Mouse (Mus musculus): ENCODE measurements around the gene Glis3.

Glis3 gene

GRCm38 (mm10) chr19:28650836-28651235, 29.0 kb downstream of the Glis3 start:
- no peak for DNase-seq

DNA sequence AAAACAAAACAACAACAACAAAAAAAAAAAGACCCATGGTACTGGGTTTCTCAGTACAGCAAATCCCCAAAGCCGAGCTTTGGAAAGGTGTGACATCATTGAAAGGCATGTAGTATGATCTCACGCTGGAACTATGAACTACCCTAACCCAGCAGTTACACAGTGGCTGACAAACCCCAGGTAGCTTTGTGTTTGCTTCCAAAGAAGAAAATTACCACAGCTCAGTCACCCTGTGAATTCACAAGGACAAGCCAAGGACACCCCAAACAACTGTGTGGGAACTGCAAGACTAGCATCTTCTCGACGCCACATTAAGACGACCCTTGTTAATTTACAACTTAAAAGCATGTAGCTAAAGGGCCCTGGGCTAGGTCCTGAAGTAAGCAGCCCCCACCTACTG, 30.4 kb downstream of the Glis3 start:
- no peak for DNase-seq

DNA sequence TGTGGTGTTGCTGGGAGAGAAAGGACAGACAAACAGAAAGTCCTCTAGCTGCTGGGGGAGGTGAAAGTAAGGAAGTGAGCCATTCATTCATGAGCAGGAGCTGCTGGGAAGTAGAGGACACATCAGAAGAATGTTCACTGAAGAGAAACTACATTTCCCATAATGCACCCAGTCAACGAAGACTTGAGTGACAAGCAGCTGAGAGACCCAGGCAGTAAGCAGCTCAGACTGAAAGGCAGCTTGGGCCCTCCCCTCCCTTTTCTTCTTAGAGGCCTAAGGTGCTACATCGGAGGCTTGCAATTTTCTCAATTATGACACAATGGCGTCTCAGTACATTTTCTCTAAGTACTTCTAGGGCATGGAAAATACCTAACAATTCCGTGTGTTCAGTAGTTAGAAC, 31.0 kb downstream of the Glis3 start:
- DNase-seq = no peak

GRCm38 (mm10) chr19:28647424-28647823, 32.5 kb downstream of the Glis3 start:
- DNase-seq = no peak

- DNase-seq = no peak
Observed at GRCm38 (mm10) chr19:28646286-28646685, 33.6 kb downstream of the Glis3 start.

DNA sequence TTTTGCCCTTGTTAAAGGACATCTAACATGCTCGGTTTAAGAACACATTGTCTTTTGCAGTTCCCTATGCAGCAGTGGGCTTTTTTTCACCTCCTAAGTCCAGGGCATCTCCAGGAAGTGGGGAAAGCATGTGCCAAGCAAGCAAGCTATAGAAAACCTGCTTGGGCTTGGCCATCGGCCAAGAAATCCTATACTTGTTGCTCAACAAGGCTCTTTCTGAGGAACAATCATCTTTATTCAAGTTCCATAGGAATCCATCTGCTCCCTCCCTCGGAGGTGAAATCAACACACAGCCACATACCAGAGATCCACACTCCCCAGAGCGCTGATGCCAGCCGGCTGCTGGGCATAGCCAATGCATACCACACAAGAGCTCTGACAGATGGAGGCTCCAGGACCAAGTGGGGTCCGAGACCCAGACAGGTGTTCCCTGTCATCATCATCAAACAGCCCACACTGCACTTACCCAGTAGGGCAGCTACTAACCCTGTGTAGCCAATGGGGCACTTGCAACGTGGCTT, 39.0 kb downstream of the Glis3 start:
- DNase-seq = peak; percentile 14

GRCm38 (mm10) chr19:28635991-28636553, 43.8 kb downstream of the Glis3 start:
- no peak for DNase-seq

GRCm38 (mm10) chr19:28634986-28635385, 44.9 kb downstream of the Glis3 start:
- no peak for DNase-seq

DNA sequence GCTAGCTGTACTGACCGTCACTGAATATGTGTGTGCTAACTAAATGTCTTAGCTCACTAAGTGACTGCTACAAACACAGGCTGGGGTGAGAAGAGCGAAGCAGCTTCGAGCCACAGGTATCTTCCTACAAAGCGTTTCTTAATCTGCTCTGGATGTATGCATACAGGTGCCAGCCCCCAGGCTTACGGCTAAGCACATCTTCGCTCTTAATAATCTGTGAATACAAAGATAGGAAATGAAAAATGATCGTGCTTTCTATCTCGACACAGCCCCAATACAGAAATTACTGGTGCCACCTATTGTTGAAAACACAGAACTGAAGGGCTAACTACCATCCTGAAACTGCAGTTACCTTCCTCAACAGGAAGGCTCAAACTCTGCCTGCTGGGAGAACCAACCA, 51.5 kb downstream of the Glis3 start:
- DNase-seq = peak; percentile 16

DNA sequence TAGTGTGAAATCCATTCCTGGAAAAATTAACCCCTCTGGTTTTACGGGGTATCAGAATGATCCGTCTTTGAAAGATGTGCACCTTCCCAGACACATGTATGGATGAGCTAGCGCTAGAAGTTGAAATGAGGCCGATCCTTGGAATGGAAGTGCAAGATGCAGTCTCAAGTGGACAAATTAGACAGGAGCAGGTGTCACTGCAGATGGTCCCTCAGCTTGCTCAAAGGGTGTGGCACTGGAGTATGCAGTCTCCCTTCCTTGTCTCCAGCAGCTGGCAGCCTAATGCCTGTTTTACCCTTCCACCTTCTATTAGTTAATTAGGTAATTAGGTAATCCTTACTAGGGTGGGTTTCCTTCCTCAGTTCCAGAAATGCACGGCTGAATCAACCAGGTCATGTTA, 53.7 kb downstream of the Glis3 start:
- no peak for DNase-seq

DNA sequence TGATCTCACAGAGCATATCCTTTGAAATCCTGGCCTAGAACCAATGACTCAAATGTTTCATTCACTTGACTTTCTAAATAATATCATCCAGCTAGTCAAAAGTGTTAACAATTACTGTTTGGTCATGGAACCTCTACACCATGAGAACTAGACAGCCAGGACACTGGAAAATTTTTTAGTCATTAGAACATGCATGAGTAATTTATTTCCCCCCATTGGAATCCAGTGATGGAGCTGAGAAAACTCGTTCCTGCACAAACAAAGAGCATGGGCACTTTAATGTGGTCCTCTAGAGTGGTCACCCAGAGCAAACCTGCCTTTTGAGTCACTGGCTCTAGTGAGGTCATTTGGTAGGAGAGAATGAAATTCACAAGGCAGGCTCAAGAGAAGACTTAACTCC, 55.3 kb downstream of the Glis3 start:
- DNase-seq = no peak

- DNase-seq = no peak
Observed at GRCm38 (mm10) chr19:28623726-28624125, 56.2 kb downstream of the Glis3 start.

- DNase-seq = no peak
Observed at GRCm38 (mm10) chr19:28621608-28622505, 58.0 kb downstream of the Glis3 start.

DNA sequence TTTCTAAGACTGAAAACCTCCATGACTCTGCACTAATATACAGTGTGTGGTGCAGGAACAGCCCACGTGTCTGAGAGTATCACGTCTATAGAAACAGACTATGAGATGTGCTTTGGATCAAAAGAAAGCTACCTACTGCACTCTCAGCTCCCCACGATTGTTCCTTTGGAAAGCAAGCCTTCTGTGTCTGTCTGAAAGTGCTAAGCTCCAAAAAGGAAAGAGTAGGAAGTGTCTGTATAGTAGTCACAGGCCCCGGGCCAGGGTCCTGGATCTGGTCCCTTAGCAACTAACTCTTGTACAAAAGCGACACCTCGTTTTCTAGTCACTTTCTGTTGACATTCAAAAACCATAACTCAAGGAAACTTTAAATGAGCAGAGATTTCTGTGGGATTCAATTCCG, 62.1 kb downstream of the Glis3 start:
- no peak for DNase-seq

DNA sequence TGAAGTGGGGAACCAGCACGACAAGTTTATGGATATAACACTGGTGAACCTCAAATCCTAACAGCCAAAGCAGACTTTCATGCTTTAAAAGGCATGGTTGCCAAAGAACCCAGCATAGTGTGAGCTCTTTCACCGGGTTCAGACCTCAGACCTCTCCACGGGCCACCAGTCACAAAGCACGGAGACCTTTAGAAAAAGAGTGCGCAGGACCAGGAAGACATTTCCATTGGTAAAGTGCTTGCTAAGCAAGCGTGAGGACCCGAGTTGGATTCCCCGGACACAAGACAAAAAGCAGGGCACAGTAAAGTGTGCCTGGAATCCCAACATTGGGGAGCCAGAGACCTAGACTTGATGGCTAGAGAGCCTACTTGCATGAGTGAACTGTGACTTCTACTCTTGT, 62.7 kb downstream of the Glis3 start:
- DNase-seq = no peak

- no peak for DNase-seq
Observed at GRCm38 (mm10) chr19:28616487-28616886, 63.4 kb downstream of the Glis3 start.

- no peak for DNase-seq
Observed at GRCm38 (mm10) chr19:28612249-28612648, 67.6 kb downstream of the Glis3 start.

- DNase-seq = no peak
Observed at GRCm38 (mm10) chr19:28608747-28609146, 71.1 kb downstream of the Glis3 start.

GRCm38 (mm10) chr19:28608277-28608676, 71.6 kb downstream of the Glis3 start:
- no peak for DNase-seq

DNA sequence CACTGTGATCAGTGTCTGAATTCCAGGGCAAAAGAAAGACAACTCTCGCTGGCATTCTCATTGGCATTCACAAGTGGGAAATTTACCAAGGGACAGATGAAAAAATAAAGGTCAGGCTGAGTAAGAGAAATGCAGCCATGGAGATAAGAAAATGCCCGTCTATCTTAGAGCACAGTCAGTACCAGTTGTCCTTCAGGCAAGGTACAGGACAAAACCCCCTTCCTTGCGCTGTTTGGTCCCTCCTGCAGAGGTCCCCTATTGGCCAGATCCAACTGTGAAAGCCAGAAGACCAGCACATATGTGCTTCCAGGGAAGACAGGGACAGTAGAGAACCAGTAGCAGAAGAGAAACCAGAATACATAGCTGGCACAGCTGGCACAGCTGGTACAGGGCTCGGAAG, 79.0 kb downstream of the Glis3 start:
- no peak for DNase-seq

DNA sequence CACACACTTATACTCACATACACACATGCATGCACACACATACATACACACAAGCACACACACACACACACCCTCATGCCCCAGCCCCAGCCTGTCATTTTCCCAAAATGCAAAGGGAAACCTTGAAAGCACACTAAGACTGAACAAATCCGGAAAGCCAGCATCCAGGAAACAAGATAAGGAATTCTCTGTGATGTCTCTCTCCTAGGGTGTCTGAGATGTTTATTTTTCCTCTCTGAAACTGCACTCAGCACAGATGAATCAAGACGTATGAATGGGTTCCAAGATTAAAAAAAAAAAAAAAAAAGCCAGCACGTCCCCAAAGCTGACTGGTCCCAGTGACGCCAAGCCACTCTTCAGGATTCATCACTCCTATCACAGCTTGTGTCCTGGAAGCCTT, 85.7 kb downstream of the Glis3 start:
- no peak for DNase-seq

GRCm38 (mm10) chr19:28592981-28593380, 86.9 kb downstream of the Glis3 start:
- DNase-seq = no peak

DNA sequence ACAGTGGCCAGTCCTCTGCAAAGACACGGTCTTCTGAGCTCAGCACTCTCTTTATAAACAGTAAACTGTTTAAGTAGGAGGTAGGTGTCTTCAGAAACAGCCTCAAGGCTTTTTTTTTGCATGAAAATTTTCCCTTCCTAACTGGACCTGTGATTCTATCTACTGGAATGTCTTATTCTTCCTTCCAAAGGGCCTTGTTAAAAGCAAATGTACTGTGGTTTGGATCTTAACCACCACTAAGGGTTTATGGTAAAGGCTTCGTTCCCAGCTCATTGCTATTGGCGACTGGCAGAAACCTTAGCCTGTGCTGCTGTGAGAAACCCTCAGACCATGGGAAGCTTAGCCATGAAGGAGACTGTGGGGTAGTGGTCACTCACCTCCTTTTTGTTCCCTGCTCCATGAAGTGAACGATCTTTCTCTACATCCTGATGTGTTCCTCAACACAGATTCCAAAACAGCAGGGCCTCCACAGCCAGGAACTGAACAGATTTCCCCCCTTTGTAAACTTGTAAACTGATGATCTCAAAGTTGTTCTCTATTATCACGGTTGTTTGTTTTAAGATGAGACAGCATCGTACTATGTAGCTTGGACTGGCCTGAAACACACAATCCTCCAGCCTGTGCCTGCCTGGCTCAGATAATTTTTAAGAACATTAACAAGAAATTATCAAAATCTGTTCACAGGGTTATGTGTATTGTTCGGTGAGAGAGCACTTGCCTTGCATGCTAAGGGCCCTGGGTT, 88.0 kb downstream of the Glis3 start:
- DNase-seq = no peak

- DNase-seq = no peak
Observed at GRCm38 (mm10) chr19:28580499-28580898, 99.4 kb downstream of the Glis3 start.

Data from right cerebral cortex, postnatal 4 days (tissue).